Mouse (Mus musculus): ENCODE measurements around the gene Ripk3. TPM values are rescaled to one million over a fixed set of nuclear protein-coding genes. Genes with fewer than 3 reads are reported as not detected.

Ripk3 gene
- polyA plus RNA-seq (2014; fragmentation: Illumina TruSeq; extraction: RNeasy Lipid Tissue Mini Kit (QIAGEN cat#74804); ENCODE audit: low read depth, low replicate concordance): 0.53 TPM

GRCm38 (mm10) chr14:55788256-55789050, at the start of gene Ripk3:
Gene Ripk3, minus strand, starts transcription at chr14:55788865.

GRCm38 (mm10) chr14:55822991-55823762, 34.5 kb upstream of the Ripk3 start, which contains the start of gene Nfatc4:
Gene Nfatc4, plus strand, starts transcription at chr14:55823144.

DNA sequence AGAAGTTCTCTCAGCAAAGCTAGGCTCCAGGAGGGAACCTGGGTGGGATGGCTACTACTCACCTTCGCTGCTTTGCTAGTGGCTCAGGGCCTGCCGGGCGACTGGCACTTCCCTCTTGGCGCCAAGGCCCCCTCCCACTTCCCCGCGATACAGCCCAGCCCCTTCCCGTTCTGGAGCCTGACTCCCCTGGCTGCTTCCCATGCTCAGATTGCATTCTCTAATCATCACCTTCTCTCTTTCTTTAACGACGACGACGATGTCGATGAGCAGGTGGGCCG, 4.8 kb downstream of the Ripk3 start, which contains the start of gene Adcy4:
Gene Adcy4 (minus strand): TSS at position 138 of the 278 bp plus-strand sequence.

GRCm38 (mm10) chr14:55765696-55766095, 23.0 kb downstream of the Ripk3 start, which contains the start of gene Ltb4r1:
Gene Ltb4r1, plus strand, starts transcription at chr14:55765962.

GRCm38 (mm10) chr14:55761163-55761562, 27.5 kb downstream of the Ripk3 start, which contains the start of gene Ltb4r2:
Gene Ltb4r2, plus strand, starts transcription at chr14:55761428.

GRCm38 (mm10) chr14:55758363-55758784, 30.3 kb downstream of the Ripk3 start, which contains the start of gene Cideb:
Gene Cideb, minus strand, starts transcription at chr14:55758458.

GRCm38 (mm10) chr14:55745180-55745860, 43.3 kb downstream of the Ripk3 start, which contains the start of the genes Dhrs1 and Nop9:
Gene Dhrs1, minus strand, starts transcription at chr14:55745690.
Gene Nop9, plus strand, starts transcription at chr14:55745693.

Other genes starting within 250 kb of the Ripk3 start
- 0.24 TPM for gene Pck2, start 248.6 kb downstream of the Ripk3 start, polyA plus RNA-seq (2014; fragmentation: Illumina TruSeq; extraction: RNeasy Lipid Tissue Mini Kit (QIAGEN cat#74804); ENCODE audit: low read depth, low replicate concordance)
- 82.7 TPM for gene Dcaf11, start 228.9 kb downstream of the Ripk3 start, polyA plus RNA-seq (2014; fragmentation: Illumina TruSeq; extraction: RNeasy Lipid Tissue Mini Kit (QIAGEN cat#74804); ENCODE audit: low read depth, low replicate concordance)
- not detected for gene A730061H03Rik, start 228.5 kb downstream of the Ripk3 start, polyA plus RNA-seq (2014; fragmentation: Illumina TruSeq; extraction: RNeasy Lipid Tissue Mini Kit (QIAGEN cat#74804); ENCODE audit: low read depth, low replicate concordance)
- gene Fitm1, start 213.2 kb downstream of the Ripk3 start, polyA plus RNA-seq (2014; fragmentation: Illumina TruSeq; extraction: RNeasy Lipid Tissue Mini Kit (QIAGEN cat#74804); ENCODE audit: low read depth, low replicate concordance): 0.87 TPM
- 149 TPM for gene Psme1, start 210.7 kb downstream of the Ripk3 start, polyA plus RNA-seq (2014; fragmentation: Illumina TruSeq; extraction: RNeasy Lipid Tissue Mini Kit (QIAGEN cat#74804); ENCODE audit: low read depth, low replicate concordance)
- gene Emc9, start 203.6 kb downstream of the Ripk3 start, polyA plus RNA-seq (2014; fragmentation: Illumina TruSeq; extraction: RNeasy Lipid Tissue Mini Kit (QIAGEN cat#74804); ENCODE audit: low read depth, low replicate concordance): 9.1 TPM
- gene Psme2, start 197.8 kb downstream of the Ripk3 start, polyA plus RNA-seq (2014; fragmentation: Illumina TruSeq; extraction: RNeasy Lipid Tissue Mini Kit (QIAGEN cat#74804); ENCODE audit: low read depth, low replicate concordance): 129 TPM
- 3.8 TPM for gene Rnf31, start 197.2 kb downstream of the Ripk3 start, polyA plus RNA-seq (2014; fragmentation: Illumina TruSeq; extraction: RNeasy Lipid Tissue Mini Kit (QIAGEN cat#74804); ENCODE audit: low read depth, low replicate concordance)
- 28.2 TPM for gene Irf9, start 185.3 kb downstream of the Ripk3 start, polyA plus RNA-seq (2014; fragmentation: Illumina TruSeq; extraction: RNeasy Lipid Tissue Mini Kit (QIAGEN cat#74804); ENCODE audit: low read depth, low replicate concordance)
- 0.24 TPM for gene Rec8, start 170.8 kb downstream of the Ripk3 start, polyA plus RNA-seq (2014; fragmentation: Illumina TruSeq; extraction: RNeasy Lipid Tissue Mini Kit (QIAGEN cat#74804); ENCODE audit: low read depth, low replicate concordance)
- 5.0 TPM for gene Ipo4, start 152.9 kb downstream of the Ripk3 start, polyA plus RNA-seq (2014; fragmentation: Illumina TruSeq; extraction: RNeasy Lipid Tissue Mini Kit (QIAGEN cat#74804); ENCODE audit: low read depth, low replicate concordance)
- gene Gm49378, start 151.0 kb downstream of the Ripk3 start, polyA plus RNA-seq (2014; fragmentation: Illumina TruSeq; extraction: RNeasy Lipid Tissue Mini Kit (QIAGEN cat#74804); ENCODE audit: low read depth, low replicate concordance): 0.66 TPM
- gene Tm9sf1, start 145.1 kb downstream of the Ripk3 start, polyA plus RNA-seq (2014; fragmentation: Illumina TruSeq; extraction: RNeasy Lipid Tissue Mini Kit (QIAGEN cat#74804); ENCODE audit: low read depth, low replicate concordance): 26.3 TPM
- not detected for gene Tssk4, start 138.7 kb downstream of the Ripk3 start, polyA plus RNA-seq (2014; fragmentation: Illumina TruSeq; extraction: RNeasy Lipid Tissue Mini Kit (QIAGEN cat#74804); ENCODE audit: low read depth, low replicate concordance)
- 9.9 TPM for gene Mdp1, start 128.4 kb downstream of the Ripk3 start, polyA plus RNA-seq (2014; fragmentation: Illumina TruSeq; extraction: RNeasy Lipid Tissue Mini Kit (QIAGEN cat#74804); ENCODE audit: low read depth, low replicate concordance)
- 16.3 TPM for gene Gmpr2, start 116.9 kb downstream of the Ripk3 start, polyA plus RNA-seq (2014; fragmentation: Illumina TruSeq; extraction: RNeasy Lipid Tissue Mini Kit (QIAGEN cat#74804); ENCODE audit: low read depth, low replicate concordance)
- 75.4 TPM for gene Nedd8, start 116.7 kb downstream of the Ripk3 start, polyA plus RNA-seq (2014; fragmentation: Illumina TruSeq; extraction: RNeasy Lipid Tissue Mini Kit (QIAGEN cat#74804); ENCODE audit: low read depth, low replicate concordance)
- 4.1 TPM for gene Tinf2, start 107.0 kb downstream of the Ripk3 start, polyA plus RNA-seq (2014; fragmentation: Illumina TruSeq; extraction: RNeasy Lipid Tissue Mini Kit (QIAGEN cat#74804); ENCODE audit: low read depth, low replicate concordance)
- gene Tgm1, start 74.9 kb downstream of the Ripk3 start, polyA plus RNA-seq (2014; fragmentation: Illumina TruSeq; extraction: RNeasy Lipid Tissue Mini Kit (QIAGEN cat#74804); ENCODE audit: low read depth, low replicate concordance): 0.66 TPM
- gene Rabggta, start 66.6 kb downstream of the Ripk3 start, polyA plus RNA-seq (2014; fragmentation: Illumina TruSeq; extraction: RNeasy Lipid Tissue Mini Kit (QIAGEN cat#74804); ENCODE audit: low read depth, low replicate concordance): 1.4 TPM
- 50.2 TPM for gene Dhrs1, start 43.2 kb downstream of the Ripk3 start, polyA plus RNA-seq (2014; fragmentation: Illumina TruSeq; extraction: RNeasy Lipid Tissue Mini Kit (QIAGEN cat#74804); ENCODE audit: low read depth, low replicate concordance)
- 5.4 TPM for gene Nop9, start 43.2 kb downstream of the Ripk3 start, polyA plus RNA-seq (2014; fragmentation: Illumina TruSeq; extraction: RNeasy Lipid Tissue Mini Kit (QIAGEN cat#74804); ENCODE audit: low read depth, low replicate concordance)
- gene Cideb, start 30.4 kb downstream of the Ripk3 start, polyA plus RNA-seq (2014; fragmentation: Illumina TruSeq; extraction: RNeasy Lipid Tissue Mini Kit (QIAGEN cat#74804); ENCODE audit: low read depth, low replicate concordance): 47.4 TPM
- 0.24 TPM for gene Ltb4r2, start 27.4 kb downstream of the Ripk3 start, polyA plus RNA-seq (2014; fragmentation: Illumina TruSeq; extraction: RNeasy Lipid Tissue Mini Kit (QIAGEN cat#74804); ENCODE audit: low read depth, low replicate concordance)
- gene Ltb4r1, start 22.9 kb downstream of the Ripk3 start, polyA plus RNA-seq (2014; fragmentation: Illumina TruSeq; extraction: RNeasy Lipid Tissue Mini Kit (QIAGEN cat#74804); ENCODE audit: low read depth, low replicate concordance): not detected
- gene Adcy4, start 4.8 kb downstream of the Ripk3 start, polyA plus RNA-seq (2014; fragmentation: Illumina TruSeq; extraction: RNeasy Lipid Tissue Mini Kit (QIAGEN cat#74804); ENCODE audit: low read depth, low replicate concordance): 0.58 TPM
- not detected for gene Nfatc4, start 34.3 kb upstream of the Ripk3 start, polyA plus RNA-seq (2014; fragmentation: Illumina TruSeq; extraction: RNeasy Lipid Tissue Mini Kit (QIAGEN cat#74804); ENCODE audit: low read depth, low replicate concordance)
- 0.05 TPM for gene Nynrin, start 65.1 kb upstream of the Ripk3 start, polyA plus RNA-seq (2014; fragmentation: Illumina TruSeq; extraction: RNeasy Lipid Tissue Mini Kit (QIAGEN cat#74804); ENCODE audit: low read depth, low replicate concordance)
- 0.19 TPM for gene Cbln3, start 95.5 kb upstream of the Ripk3 start, polyA plus RNA-seq (2014; fragmentation: Illumina TruSeq; extraction: RNeasy Lipid Tissue Mini Kit (QIAGEN cat#74804); ENCODE audit: low read depth, low replicate concordance)
- 16.9 TPM for gene Khnyn, start 96.1 kb upstream of the Ripk3 start, polyA plus RNA-seq (2014; fragmentation: Illumina TruSeq; extraction: RNeasy Lipid Tissue Mini Kit (QIAGEN cat#74804); ENCODE audit: low read depth, low replicate concordance)
- 6.6 TPM for gene Sdr39u1, start 111.4 kb upstream of the Ripk3 start, polyA plus RNA-seq (2014; fragmentation: Illumina TruSeq; extraction: RNeasy Lipid Tissue Mini Kit (QIAGEN cat#74804); ENCODE audit: low read depth, low replicate concordance)
- not detected for gene Cma1, start 155.8 kb upstream of the Ripk3 start, polyA plus RNA-seq (2014; fragmentation: Illumina TruSeq; extraction: RNeasy Lipid Tissue Mini Kit (QIAGEN cat#74804); ENCODE audit: low read depth, low replicate concordance)
- not detected for gene Cma2, start 162.1 kb upstream of the Ripk3 start, polyA plus RNA-seq (2014; fragmentation: Illumina TruSeq; extraction: RNeasy Lipid Tissue Mini Kit (QIAGEN cat#74804); ENCODE audit: low read depth, low replicate concordance)
- not detected for gene Mcpt1, start 229.1 kb upstream of the Ripk3 start, polyA plus RNA-seq (2014; fragmentation: Illumina TruSeq; extraction: RNeasy Lipid Tissue Mini Kit (QIAGEN cat#74804); ENCODE audit: low read depth, low replicate concordance)
- not detected for gene Mcpt9, start 241.6 kb upstream of the Ripk3 start, polyA plus RNA-seq (2014; fragmentation: Illumina TruSeq; extraction: RNeasy Lipid Tissue Mini Kit (QIAGEN cat#74804); ENCODE audit: low read depth, low replicate concordance)

All from liver, adult 10 weeks (tissue).